ENCODE assay signal across 21 mouse cellular contexts in the genomic region with DNA sequence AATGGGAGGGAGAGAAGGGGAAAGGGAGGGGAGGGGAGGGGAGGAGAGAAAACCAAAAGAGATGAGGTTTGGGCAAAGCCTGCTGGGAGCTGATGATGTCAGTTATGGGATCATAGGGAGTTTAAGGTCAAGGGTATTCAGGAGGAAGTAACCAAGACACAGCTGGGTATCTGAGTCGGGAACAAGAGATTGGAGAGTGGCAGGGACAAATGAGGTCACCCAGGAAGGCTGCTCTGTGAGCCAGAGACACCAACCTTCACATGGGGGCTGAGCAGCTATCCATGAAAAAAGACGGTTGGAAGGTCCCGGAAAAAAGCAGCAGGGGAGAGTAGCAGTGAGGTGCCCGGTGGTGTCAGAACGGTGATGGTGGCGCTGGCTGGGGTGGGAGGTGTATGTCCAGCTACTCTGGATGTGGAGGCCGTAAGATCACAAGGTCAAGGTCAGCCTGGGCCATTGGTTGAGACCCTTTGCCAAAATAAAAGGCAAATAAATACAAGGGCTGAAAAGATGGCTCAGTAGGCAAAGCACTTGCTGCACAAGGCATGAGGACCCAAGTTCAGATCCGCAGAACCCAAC. TPM values are rescaled to one million over a fixed set of nuclear protein-coding genes. Genes with fewer than 3 reads are reported as not detected.
"Had no signal": no experiment of that assay in that cellular context is flagged by ENCODE, and none has a peak within 500 bp of the region (broad histone marks: within the 10 kb centered on the region; RNA-seq: fewer than 3 reads in every experiment).

No protein-coding gene starts in this region.

- H3K9me3 ChIP-seq: limb, embryonic 10.5 days; liver, embryonic 15.5 days; midbrain, embryonic 15.5 days; neural tube, embryonic 12.5 days had no signal

- H3K27ac ChIP-seq: left cerebral cortex, adult 2 months; limb, embryonic 10.5 days; midbrain, embryonic 15.5 days; neural tube, embryonic 12.5 days had no signal

- DNase-seq: kidney, postnatal 25 days; lung, adult 2 months; lung, postnatal 4 days; right cerebral cortex, adult 18-20 months; right cerebral cortex, postnatal 25 days; thymus, adult 18-20 months; thymus, postnatal 14 days had no signal

- H3K27me3 ChIP-seq: midbrain, embryonic 15.5 days had no signal

- H3K4me1 ChIP-seq: midbrain, embryonic 15.5 days; neural tube, embryonic 12.5 days had no signal

- H3K4me2 ChIP-seq: midbrain, embryonic 11.5 days; midbrain, embryonic 15.5 days; neural tube, embryonic 12.5 days had no signal

- H3K36me3 ChIP-seq: limb, embryonic 10.5 days; neural tube, embryonic 12.5 days had no signal

- H3K4me3 ChIP-seq: left cerebral cortex, adult 2 months; limb, embryonic 10.5 days; midbrain, embryonic 15.5 days; neural tube, embryonic 12.5 days had no signal

- ATAC-seq: lung, postnatal 0 days; midbrain, embryonic 15.5 days had no signal

- H3K9ac ChIP-seq: midbrain, embryonic 15.5 days; neural tube, embryonic 12.5 days had no signal

RNA-seq across cellular contexts. Expression of a gene that starts 1.3 kb away (rescaled TPM):
- total RNA-seq: neutrophil, adult 5-6 weeks had no signal

RNA-seq across cellular contexts. Expression of a gene that starts 15.0 kb away (rescaled TPM):
- total RNA-seq: megakaryocyte, adult 5-6 weeks; monocyte, adult 5-6 weeks; neutrophil, adult 5-6 weeks had no signal
- polyA plus RNA-seq: limb, embryonic 10.5 days; lung, adult 2 months; lung, postnatal 0 days had no signal

RNA-seq across cellular contexts. Expression of a gene that starts 35.3 kb away (rescaled TPM):
- total RNA-seq: layer of hippocampus, postnatal 25 days; left cerebral cortex, adult 2 months; left cerebral cortex, postnatal 14 days; megakaryocyte, adult 5-6 weeks; monocyte, adult 5-6 weeks; neutrophil, adult 5-6 weeks had no signal
- polyA plus RNA-seq: lung, adult 2 months; lung, postnatal 0 days; midbrain, embryonic 15.5 days; neural tube, embryonic 12.5 days; small intestine, adult 2 months; stomach, embryonic 16.5 days had no signal
